17 mouse cellular contexts compared by ENCODE assay signal in genomic region chr8:122069281-122069680, GRCm38 (mm10).
DNase-seq lines count a peak whose midpoint lies in the region.
"Had no signal": no experiment of that assay in that cellular context is flagged by ENCODE, and none has a peak within 500 bp of the region (broad histone marks: within the 10 kb centered on the region; RNA-seq: fewer than 3 reads in every experiment).

No protein-coding gene starts in this region.

- 77% methylated on average over 11 of the region's 11 CpGs for WGBS in heart, embryonic 10.5 days

- peaks cover 39% of the 10 kb centered on the region; the same call in 1 of the 2 replicates for H3K27me3 ChIP-seq in heart, embryonic 10.5 days (ENCODE audit: insufficient read depth, poor library complexity, severe bottlenecking)
- H3K27me3 ChIP-seq: forebrain, embryonic 15.5 days; neural tube, embryonic 15.5 days had no signal

- H3K9me3 ChIP-seq in heart, embryonic 10.5 days = no peaks in the 10 kb centered on the region
- H3K9me3 ChIP-seq: forebrain, embryonic 15.5 days; G1E; hindbrain, embryonic 13.5 days; limb, embryonic 12.5 days; liver, embryonic 15.5 days; neural tube, embryonic 15.5 days had no signal

- no peak for DNase-seq in heart, embryonic 10.5 days (ENCODE audit: low spot score)
- DNase-seq in heart, postnatal 14 days = no peak
- peak; percentile 63 for DNase-seq in layer of hippocampus, adult 11-12 months (ENCODE audit: low spot score)
- peak; percentile 82 for DNase-seq in layer of hippocampus, adult 9-11 months
- peak; percentile 48 for DNase-seq in right cerebral cortex, postnatal 25 days
- DNase-seq in adrenal gland, postnatal 10 days = no peak
- DNase-seq in lung, adult 18-20 months = no peak
- DNase-seq: cerebellum, adult 18-20 months; kidney, postnatal 25 days; lung, postnatal 4 days; retina, postnatal 1 day had no signal

- no peaks in the 10 kb centered on the region for H3K36me3 ChIP-seq in heart, embryonic 10.5 days
- H3K36me3 ChIP-seq: forebrain, embryonic 15.5 days; G1E; hindbrain, embryonic 13.5 days; limb, embryonic 12.5 days; liver, embryonic 15.5 days; neural tube, embryonic 15.5 days had no signal

- intact Hi-C loops in heart, postnatal 14 days (cut with DNase I) = no loop called here

- H3K27ac ChIP-seq in heart, embryonic 10.5 days = peak overlapping the region; percentile 38; the same call in 1 of the 2 replicates
- H3K27ac ChIP-seq: forebrain, embryonic 15.5 days; hindbrain, embryonic 13.5 days; limb, embryonic 12.5 days; liver, embryonic 15.5 days; neural tube, embryonic 15.5 days had no signal

- no peak overlapping the region for H3K4me3 ChIP-seq in heart, embryonic 10.5 days
- H3K4me3 ChIP-seq: forebrain, embryonic 15.5 days; hindbrain, embryonic 13.5 days; limb, embryonic 12.5 days; liver, embryonic 15.5 days; neural tube, embryonic 15.5 days had no signal

- peaks cover 40% of the 10 kb centered on the region for H3K4me1 ChIP-seq in heart, embryonic 10.5 days
- H3K4me1 ChIP-seq: forebrain, embryonic 15.5 days; hindbrain, embryonic 13.5 days; liver, embryonic 15.5 days; neural tube, embryonic 15.5 days had no signal

Comparison
In these comparisons a context has a peak if more than half of its experiments do, and no peak if none do; other contexts are left out.
1. DNase-seq: peak in layer of hippocampus, adult 11-12 months (single experiment), layer of hippocampus, adult 9-11 months (single experiment) and right cerebral cortex, postnatal 25 days (single experiment); none in heart, embryonic 10.5 days (single experiment), heart, postnatal 14 days (0 of 2), adrenal gland, postnatal 10 days (single experiment) and lung, adult 18-20 months (0 of 2).